ENCODE assay signal across 32 mouse cellular contexts in the genomic region with DNA sequence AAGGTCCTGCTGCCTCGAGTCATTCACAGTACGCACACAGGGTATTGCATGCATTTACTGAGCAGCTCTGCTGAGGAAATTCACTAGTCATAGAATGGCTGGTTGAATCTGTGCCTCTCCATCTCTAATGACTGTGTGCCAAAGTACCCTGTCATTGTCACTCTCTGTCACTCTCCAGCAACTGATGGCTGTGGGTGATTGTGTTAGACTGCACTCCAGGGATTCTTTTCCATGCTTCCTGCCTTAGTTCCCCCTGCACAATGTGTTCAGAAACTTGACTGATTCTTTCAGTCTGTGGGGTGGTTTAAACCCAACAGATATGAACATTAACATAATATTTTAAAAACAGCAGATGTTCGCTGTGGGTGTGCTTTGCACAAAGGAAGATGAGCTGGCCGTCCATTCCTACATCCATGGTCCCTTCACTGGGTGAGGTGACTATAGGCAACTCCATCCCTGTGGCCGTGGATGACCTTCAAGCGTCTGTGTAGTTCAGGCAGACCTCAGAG. TPM values are rescaled to one million over a fixed set of nuclear protein-coding genes. Genes with fewer than 3 reads are reported as not detected.
A peak's percentile ranks its signal among the peaks of the same experiment; 100 is the strongest.
DNase-seq lines count a peak whose midpoint lies in the region; ATAC-seq and TF ChIP-seq lines count a peak whose summit lies in the region.
"Had no signal": no experiment of that assay in that cellular context is flagged by ENCODE, and none has a peak within 500 bp of the region (broad histone marks: within the 10 kb centered on the region; RNA-seq: fewer than 3 reads in every experiment).

No protein-coding gene starts in this region.

- no peak overlapping the region for H3K4me2 ChIP-seq in forebrain, embryonic 13.5 days
- no peak overlapping the region for H3K4me2 ChIP-seq in forebrain, embryonic 12.5 days
- H3K4me2 ChIP-seq in hindbrain, embryonic 14.5 days (replicated peaks) = no peak overlapping the region
- no peak overlapping the region for H3K4me2 ChIP-seq in hindbrain, postnatal 0 days (ENCODE audit: low read depth, low read length)
- H3K4me2 ChIP-seq: embryonic facial prominence, embryonic 15.5 days; heart, embryonic 11.5 days; hindbrain, embryonic 15.5 days; intestine, embryonic 15.5 days; limb, embryonic 13.5 days; liver, embryonic 11.5 days; lung, embryonic 15.5 days; midbrain, embryonic 15.5 days; neural tube, embryonic 15.5 days; stomach, embryonic 15.5 days had no signal

- H3K9me3 ChIP-seq in forebrain, embryonic 13.5 days (replicated peaks) = no peaks in the 10 kb centered on the region; the same call in 1 of the 2 replicates
- no peaks in the 10 kb centered on the region for H3K9me3 ChIP-seq in forebrain, embryonic 12.5 days
- H3K9me3 ChIP-seq in hindbrain, embryonic 14.5 days (ENCODE audit: control insufficient read depth, low read length) = no peaks in the 10 kb centered on the region
- no peaks in the 10 kb centered on the region for H3K9me3 ChIP-seq in hindbrain, postnatal 0 days (ENCODE audit: low read length)
- H3K9me3 ChIP-seq: embryonic facial prominence, embryonic 10.5 days; embryonic facial prominence, embryonic 15.5 days; hindbrain, embryonic 15.5 days; intestine, embryonic 15.5 days; limb, embryonic 13.5 days; lung, embryonic 15.5 days; midbrain, embryonic 10.5 days; midbrain, embryonic 15.5 days; neural tube, embryonic 15.5 days; stomach, embryonic 15.5 days had no signal

- H3K27ac ChIP-seq in forebrain, embryonic 13.5 days = no peak overlapping the region
- H3K27ac ChIP-seq in forebrain, embryonic 12.5 days = no peak overlapping the region
- H3K27ac ChIP-seq in hindbrain, embryonic 14.5 days = no peak overlapping the region
- H3K27ac ChIP-seq in hindbrain, postnatal 0 days = no peak overlapping the region
- peak overlapping the region; percentile 58; the same call in 1 of the 2 replicates for H3K27ac ChIP-seq in olfactory bulb, adult 2 months (ENCODE audit: insufficient read depth, low read depth, low read length)
- H3K27ac ChIP-seq: embryonic facial prominence, embryonic 10.5 days; embryonic facial prominence, embryonic 15.5 days; hindbrain, embryonic 15.5 days; intestine, embryonic 15.5 days; limb, embryonic 13.5 days; lung, embryonic 15.5 days; midbrain, embryonic 10.5 days; midbrain, embryonic 15.5 days; neural tube, embryonic 15.5 days; stomach, embryonic 15.5 days had no signal

- no peak for TF ChIP-seq POLR2A in olfactory bulb, adult 2 months (IDR thresholded peaks at IDR 0.05; ENCODE audit: insufficient read depth, low read depth, low read length)

- H3K9ac ChIP-seq in forebrain, embryonic 13.5 days = no peak overlapping the region
- H3K9ac ChIP-seq in forebrain, embryonic 12.5 days = no peak overlapping the region
- no peak overlapping the region for H3K9ac ChIP-seq in hindbrain, embryonic 14.5 days
- no peak overlapping the region for H3K9ac ChIP-seq in hindbrain, postnatal 0 days (replicated peaks; ENCODE audit: low read length)
- H3K9ac ChIP-seq: embryonic facial prominence, embryonic 15.5 days; hindbrain, embryonic 15.5 days; intestine, embryonic 15.5 days; limb, embryonic 13.5 days; lung, embryonic 15.5 days; midbrain, embryonic 15.5 days; neural tube, embryonic 15.5 days; stomach, embryonic 15.5 days had no signal

- peaks cover 40% of the 10 kb centered on the region for H3K4me1 ChIP-seq in forebrain, embryonic 13.5 days
- peaks cover 26% of the 10 kb centered on the region for H3K4me1 ChIP-seq in forebrain, embryonic 12.5 days
- H3K4me1 ChIP-seq in hindbrain, embryonic 14.5 days (replicated peaks; ENCODE audit: control insufficient read depth, insufficient read depth, low read length) = peaks cover 22% of the 10 kb centered on the region
- H3K4me1 ChIP-seq in hindbrain, postnatal 0 days (ENCODE audit: insufficient read depth, low read length) = peaks cover 5% of the 10 kb centered on the region; the same call in 1 of the 2 replicates
- H3K4me1 ChIP-seq in olfactory bulb, adult 2 months (ENCODE audit: control insufficient read depth, insufficient read depth, low read length) = peaks cover 28% of the 10 kb centered on the region
- H3K4me1 ChIP-seq: embryonic facial prominence, embryonic 10.5 days; embryonic facial prominence, embryonic 15.5 days; intestine, embryonic 15.5 days; limb, embryonic 13.5 days; lung, embryonic 15.5 days; stomach, embryonic 15.5 days had no signal

- ATAC-seq in forebrain, embryonic 13.5 days = 0 out of 2 replicates have a peak, but pooled peaks have one; percentile 11
- ATAC-seq in forebrain, embryonic 12.5 days (ENCODE audit: low FRiP score) = no peak
- peak; percentile 16; the same call in 1 of the 2 replicates for ATAC-seq in hindbrain, embryonic 14.5 days (ENCODE audit: low FRiP score)
- ATAC-seq in hindbrain, postnatal 0 days = no peak; the same call in 1 of the 2 replicates
- ATAC-seq: activated CD4-positive, CD25-positive, alpha-beta regulatory T cell, adult 4 months; intestine, embryonic 15.5 days; midbrain, embryonic 15.5 days had no signal

- no peak for TF ChIP-seq CTCF in hindbrain, postnatal 0 days (IDR thresholded peaks at IDR 0.05; ENCODE audit: low read depth)
- TF ChIP-seq CTCF in olfactory bulb, adult 2 months (IDR thresholded peaks at IDR 0.05; ENCODE audit: insufficient read depth, low read depth, low read length) = no peak

- DNase-seq in hindbrain, embryonic 14.5 days (ENCODE audit: low spot score) = no peak
- no peak for DNase-seq in hindbrain, postnatal 0 days (ENCODE audit: low spot score)
- DNase-seq in layer of hippocampus, adult 9-11 months = peak; percentile 45
- no peak for DNase-seq in layer of hippocampus, postnatal 10 days (ENCODE audit: low spot score in 2 of 2)
- DNase-seq: adrenal gland, adult 2 months; adrenal gland, postnatal 36 days; cerebellum, adult 8-10 months; cerebellum, postnatal 25 days; gastrocnemius, postnatal 25 days; heart, adult 18-20 months; heart, postnatal 4 days; kidney, adult 2 months; kidney, postnatal 36 days; right cerebral cortex, postnatal 14 days had no signal

- H3K36me3 ChIP-seq in forebrain, embryonic 13.5 days (ENCODE audit: poor library complexity, severe bottlenecking) = no peaks in the 10 kb centered on the region
- no peaks in the 10 kb centered on the region for H3K36me3 ChIP-seq in forebrain, embryonic 12.5 days (replicated peaks)
- no peaks in the 10 kb centered on the region for H3K36me3 ChIP-seq in hindbrain, embryonic 14.5 days (replicated peaks; ENCODE audit: control insufficient read depth, insufficient read depth)
- H3K36me3 ChIP-seq in hindbrain, postnatal 0 days (ENCODE audit: insufficient read depth, low read length) = no peaks in the 10 kb centered on the region
- H3K36me3 ChIP-seq: embryonic facial prominence, embryonic 10.5 days; embryonic facial prominence, embryonic 15.5 days; hindbrain, embryonic 15.5 days; intestine, embryonic 15.5 days; limb, embryonic 13.5 days; lung, embryonic 15.5 days; midbrain, embryonic 10.5 days; midbrain, embryonic 15.5 days; neural tube, embryonic 15.5 days; stomach, embryonic 15.5 days had no signal

- H3K4me3 ChIP-seq in forebrain, embryonic 13.5 days = no peak overlapping the region
- H3K4me3 ChIP-seq in forebrain, embryonic 12.5 days (replicated peaks) = no peak overlapping the region
- no peak overlapping the region for H3K4me3 ChIP-seq in hindbrain, embryonic 14.5 days (replicated peaks; ENCODE audit: low read length)
- H3K4me3 ChIP-seq in hindbrain, postnatal 0 days (ENCODE audit: low read length) = no peak overlapping the region
- H3K4me3 ChIP-seq in olfactory bulb, adult 2 months (ENCODE audit: insufficient read depth, low read depth, low read length) = no peak overlapping the region
- H3K4me3 ChIP-seq: embryonic facial prominence, embryonic 10.5 days; embryonic facial prominence, embryonic 15.5 days; hindbrain, embryonic 15.5 days; intestine, embryonic 15.5 days; limb, embryonic 13.5 days; lung, embryonic 15.5 days; midbrain, embryonic 10.5 days; midbrain, embryonic 15.5 days; neural tube, embryonic 15.5 days; stomach, embryonic 15.5 days had no signal

- 78% methylated on average over 6 of the region's 6 CpGs for WGBS in forebrain, embryonic 13.5 days
- 88% methylated on average over 6 of the region's 6 CpGs for WGBS in forebrain, embryonic 12.5 days
- 79% methylated on average over 6 of the region's 6 CpGs for WGBS in hindbrain, embryonic 14.5 days
- WGBS in hindbrain, postnatal 0 days = 73% methylated on average over 6 of the region's 6 CpGs
- 70% methylated on average over 6 of the region's 6 CpGs for WGBS in olfactory bulb, adult 2 months

- H3K27me3 ChIP-seq in forebrain, embryonic 13.5 days = no peaks in the 10 kb centered on the region
- no peaks in the 10 kb centered on the region for H3K27me3 ChIP-seq in forebrain, embryonic 12.5 days
- H3K27me3 ChIP-seq in hindbrain, embryonic 14.5 days (ENCODE audit: control insufficient read depth, insufficient read depth, low read length) = no peaks in the 10 kb centered on the region
- H3K27me3 ChIP-seq in hindbrain, postnatal 0 days (ENCODE audit: insufficient read depth, low read length) = no peaks in the 10 kb centered on the region
- H3K27me3 ChIP-seq: CH12.LX; embryonic facial prominence, embryonic 15.5 days; hindbrain, embryonic 15.5 days; intestine, embryonic 15.5 days; midbrain, embryonic 15.5 days; neural tube, embryonic 15.5 days; stomach, embryonic 15.5 days had no signal

RNA-seq across cellular contexts. Expression of a gene that starts 29.5 kb away (rescaled TPM):
- polyA plus RNA-seq in forebrain, embryonic 13.5 days (2015; fragmentation: Nextera tagmentation; extraction: Ambion mirVana) = 29.5 and 30.6 TPM in 2 replicates
- polyA plus RNA-seq in forebrain, embryonic 12.5 days (2016; fragmentation: Nextera tagmentation; extraction: Ambion mirVana) = 23.2 and 26.4 TPM in 2 replicates
- 54.6 and 61.6 TPM in 2 replicates for polyA plus RNA-seq in hindbrain, embryonic 14.5 days (2014; fragmentation: Nextera tagmentation; extraction: Ambion mirVana)
- 69.3 and 80.7 TPM in 2 replicates for total RNA-seq in hindbrain, postnatal 0 days (2014; rRNA removed)
- polyA plus RNA-seq in hindbrain, postnatal 0 days (2015; fragmentation: Nextera tagmentation; extraction: Ambion mirVana) = 26.1 and 28.4 TPM in 2 replicates
- 10 to 100 TPM; 85.8 to 94.2 TPM for total RNA-seq in layer of hippocampus, postnatal 10 days (2021)
- polyA plus RNA-seq in olfactory bulb, adult 2 months (2012; ENCODE audit: insufficient read depth, insufficient read length, low replicate concordance, missing spikeins) = not detected in 2 replicates
- polyA plus RNA-seq: C2C12 had no signal

Comparison
In these comparisons a context has a peak if more than half of its experiments do, and no peak if none do; other contexts are left out.
1. ATAC-seq: peak in forebrain, embryonic 13.5 days (single experiment) and hindbrain, embryonic 14.5 days (single experiment); none in forebrain, embryonic 12.5 days (single experiment) and hindbrain, postnatal 0 days (single experiment).